12 mouse cellular contexts compared by ENCODE assay signal in genomic region chr11:45058658-45059057, GRCm38 (mm10).
"Had no signal": no experiment of that assay in that cellular context is flagged by ENCODE, and none has a peak within 500 bp of the region (broad histone marks: within the 10 kb centered on the region; RNA-seq: fewer than 3 reads in every experiment).

No protein-coding gene starts in this region.

- DNase-seq: lung, adult 18-20 months; lung, embryonic 14.5 days; lung, postnatal 10 days; lung, postnatal 4 days; midbrain, embryonic 14.5 days; retina, postnatal 1 day; right cerebral cortex, postnatal 25 days; right cerebral cortex, postnatal 4 days; spleen, adult 18-20 months; thymus, adult 2 months; thymus, postnatal 25 days; thymus, postnatal 4 days had no signal
